ENCODE assay signal across 33 mouse cellular contexts in the genomic region with DNA sequence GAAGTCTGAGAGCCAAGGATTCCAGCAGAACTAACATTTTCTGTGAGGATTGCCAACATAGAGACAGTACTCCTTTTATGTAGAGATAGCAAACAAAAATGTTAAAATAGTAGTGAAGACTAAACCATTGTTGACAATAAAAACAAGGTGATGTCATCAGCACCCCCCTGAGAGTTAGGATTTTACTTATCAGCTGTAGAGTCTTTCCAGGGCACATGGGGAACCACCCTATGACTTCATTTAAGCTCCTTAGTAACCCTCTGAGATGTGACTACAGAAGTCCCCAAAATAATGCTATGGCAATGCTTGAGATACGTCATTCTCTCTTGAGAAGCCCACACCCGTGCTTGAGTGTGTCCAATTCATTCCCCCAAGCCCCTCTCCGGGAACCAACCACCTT. TPM values are rescaled to one million over a fixed set of nuclear protein-coding genes. Genes with fewer than 3 reads are reported as not detected.
"Had no signal": no experiment of that assay in that cellular context is flagged by ENCODE, and none has a peak within 500 bp of the region (broad histone marks: within the 10 kb centered on the region; RNA-seq: fewer than 3 reads in every experiment).

No protein-coding gene starts in this region.

- H3K9me3 ChIP-seq: heart, embryonic 13.5 days; heart, embryonic 15.5 days; hindbrain, embryonic 13.5 days; hindbrain, embryonic 15.5 days; kidney, embryonic 15.5 days; limb, embryonic 13.5 days; limb, embryonic 15.5 days; liver, embryonic 12.5 days had no signal

- H3K27me3 ChIP-seq: heart, embryonic 13.5 days; heart, embryonic 15.5 days; hindbrain, embryonic 13.5 days; hindbrain, embryonic 15.5 days; kidney, embryonic 15.5 days; limb, embryonic 13.5 days; limb, embryonic 15.5 days had no signal

- DNase-seq: gastrocnemius, postnatal 14 days; gastrocnemius, postnatal 36 days; heart, adult 11 months; heart, adult 2 months; heart, postnatal 14 days; heart, postnatal 36 days; kidney, adult 11 months; kidney, adult 2 months; kidney, adult 9 months; kidney, postnatal 14 days; kidney, postnatal 36 days; layer of hippocampus, adult 9-11 months; layer of hippocampus, postnatal 36 days; left cerebral cortex, postnatal 4 days had no signal

- H3K36me3 ChIP-seq: hindbrain, embryonic 15.5 days; liver, embryonic 12.5 days had no signal

- H3K4me3 ChIP-seq: heart, adult 2 months; heart, embryonic 13.5 days; heart, embryonic 15.5 days; hindbrain, embryonic 13.5 days; hindbrain, embryonic 15.5 days; kidney, embryonic 15.5 days; limb, embryonic 13.5 days; limb, embryonic 15.5 days; liver, embryonic 12.5 days had no signal

- H3K9ac ChIP-seq: heart, embryonic 13.5 days; heart, embryonic 15.5 days; hindbrain, embryonic 13.5 days; hindbrain, embryonic 15.5 days; kidney, embryonic 15.5 days; limb, embryonic 13.5 days; limb, embryonic 15.5 days; liver, embryonic 12.5 days had no signal

- H3K27ac ChIP-seq: heart, adult 2 months; heart, embryonic 15.5 days; hindbrain, embryonic 13.5 days; hindbrain, embryonic 15.5 days; hindbrain, postnatal 0 days; kidney, embryonic 15.5 days; kidney, postnatal 0 days; limb, embryonic 13.5 days; limb, embryonic 15.5 days; liver, embryonic 12.5 days had no signal

RNA-seq across cellular contexts. Expression of a gene that starts 7.8 kb away (rescaled TPM):
- total RNA-seq: gastrocnemius, postnatal 14 days; gastrocnemius, postnatal 36 days; heart, adult 2 months; heart, postnatal 14 days; heart, postnatal 36 days; hindbrain, postnatal 0 days; liver, adult 2 months had no signal
- polyA plus RNA-seq: gonadal fat pad, adult 2 months; heart, adult 2 months; heart, embryonic 11.5 days; heart, embryonic 13.5 days; heart, embryonic 15.5 days; heart, postnatal 0 days; hindbrain, embryonic 11.5 days; hindbrain, postnatal 0 days; intestine, embryonic 16.5 days; kidney, embryonic 15.5 days; kidney, postnatal 0 days; large intestine, adult 2 months; limb, embryonic 11.5 days; limb, embryonic 13.5 days; limb, embryonic 15.5 days; liver, adult 2 months; liver, embryonic 12.5 days had no signal

RNA-seq across cellular contexts. Expression of a gene that starts 30.3 kb away (rescaled TPM):
- total RNA-seq: hematopoietic stem cell, adult 5-6 weeks had no signal

RNA-seq across cellular contexts. Expression of a gene that starts 44.4 kb away (rescaled TPM):
- total RNA-seq: hematopoietic stem cell, adult 5-6 weeks had no signal
